Mouse (Mus musculus): ENCODE data around the gene B3gnt4.

- TF ChIP-seq CTCF (IDR thresholded peaks at IDR 0.05; ENCODE audit: low read depth) = no peak
- no peak for TF ChIP-seq EP300 (IDR thresholded peaks at IDR 0.05; ENCODE audit: low read depth)
Measured at GRCm38 (mm10) chr5:123501973-123502372, 8.3 kb upstream of the B3gnt4 start.
